Mouse (Mus musculus) ES-Bruce4 (cell line): Measurements from ENCODE around the gene Prrc2b.

ENCODE experiments used
- CTCF ChIP-seq: IDR thresholded peaks from one replicate; pipeline ENCODE4 v1.8.1; 2011; ENCODE audit warnings: low read depth, low read length
- POLR2A ChIP-seq: IDR thresholded peaks from one replicate; pipeline ENCODE4 v1.8.1; 2011; ENCODE audit warnings: low read length; ENCODE audit not compliant: insufficient read depth

GRCm38 (mm10) chr2:32236760-32237487 lies 86.0 kb downstream of the Prrc2b start:
- TF ChIP-seq POLR2A: no peak
- no peak for TF ChIP-seq CTCF
